Mouse (Mus musculus) urinary bladder, adult 18-20 months (tissue): Measurements from ENCODE around the gene Patj.
A peak's percentile ranks its signal among the peaks of the same experiment; 100 is the strongest.
"Not testable (repeated sequence)": the region's sequence is repeated elsewhere in the genome, so short reads cannot be mapped to it uniquely, and the experiment has no call there.

ENCODE experiments used
- DNase-seq, 2 experiments: peaks; one replicate each; pipeline ENCODE4 v3.0.0; 2022; ENCODE audit warnings: low spot score in 2 of 2, mixed read lengths in 2 of 2

Patj gene

DNA sequence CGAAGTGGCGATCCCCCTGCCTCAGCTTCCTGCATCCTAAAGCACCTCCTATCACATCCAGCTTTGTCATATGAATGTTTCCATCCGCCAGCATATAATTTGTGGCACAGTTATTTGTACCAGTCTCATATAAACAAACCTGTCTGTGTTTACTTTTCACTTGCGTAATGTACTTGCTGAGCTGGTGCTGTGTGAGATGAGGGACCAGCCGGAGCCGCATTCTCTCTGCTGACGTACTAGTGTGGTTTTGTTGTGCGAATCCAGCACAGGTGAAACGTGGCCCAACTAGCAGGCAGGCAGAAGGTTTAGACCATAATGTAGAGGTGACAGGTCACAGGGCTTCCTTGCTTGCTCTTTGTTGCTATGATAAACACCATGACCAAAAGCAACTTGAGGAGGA is 171.9 kb downstream of the Patj start:
- peak in 1 of 2 experiments; percentile 22 for DNase-seq

DNA sequence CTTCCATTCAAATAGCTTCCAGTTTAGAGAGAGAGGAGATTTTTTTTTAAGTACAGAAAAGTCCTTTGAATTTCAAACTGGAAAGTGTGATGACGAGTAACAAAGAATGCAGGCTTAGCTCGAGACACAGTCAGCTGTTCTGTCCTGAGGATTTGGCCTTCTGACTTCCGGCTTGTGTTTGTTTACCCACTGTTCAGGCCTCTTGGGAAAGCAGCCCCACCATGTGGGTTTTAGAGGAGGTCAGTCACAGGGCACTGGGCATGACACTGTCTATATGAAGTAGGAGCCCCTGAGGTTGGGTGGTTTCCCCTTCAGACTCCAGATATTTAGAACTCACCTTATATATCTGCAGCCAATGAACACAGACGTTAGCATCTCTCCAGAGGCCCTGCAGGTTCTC is 174.3 kb downstream of the Patj start:
- no peak for DNase-seq

DNA sequence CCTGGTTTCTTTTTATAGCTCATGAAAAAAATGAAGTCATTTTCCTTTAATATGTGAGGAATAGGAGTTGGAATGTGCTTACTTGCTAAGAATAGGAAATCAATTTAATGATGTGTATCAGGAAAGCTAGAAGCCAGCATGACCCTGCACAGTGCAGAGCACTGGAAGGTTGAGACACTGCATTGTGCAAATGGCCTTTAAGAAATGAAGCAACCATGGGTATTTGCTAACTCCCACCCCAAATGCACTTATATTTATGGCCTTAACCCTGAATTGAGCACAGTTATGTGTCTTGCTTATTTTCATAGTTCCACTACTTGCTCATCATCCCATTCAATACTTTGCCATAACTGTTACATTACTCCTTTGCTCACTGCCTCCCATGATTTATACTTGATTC is 181.7 kb downstream of the Patj start:
- no peak for DNase-seq

DNA sequence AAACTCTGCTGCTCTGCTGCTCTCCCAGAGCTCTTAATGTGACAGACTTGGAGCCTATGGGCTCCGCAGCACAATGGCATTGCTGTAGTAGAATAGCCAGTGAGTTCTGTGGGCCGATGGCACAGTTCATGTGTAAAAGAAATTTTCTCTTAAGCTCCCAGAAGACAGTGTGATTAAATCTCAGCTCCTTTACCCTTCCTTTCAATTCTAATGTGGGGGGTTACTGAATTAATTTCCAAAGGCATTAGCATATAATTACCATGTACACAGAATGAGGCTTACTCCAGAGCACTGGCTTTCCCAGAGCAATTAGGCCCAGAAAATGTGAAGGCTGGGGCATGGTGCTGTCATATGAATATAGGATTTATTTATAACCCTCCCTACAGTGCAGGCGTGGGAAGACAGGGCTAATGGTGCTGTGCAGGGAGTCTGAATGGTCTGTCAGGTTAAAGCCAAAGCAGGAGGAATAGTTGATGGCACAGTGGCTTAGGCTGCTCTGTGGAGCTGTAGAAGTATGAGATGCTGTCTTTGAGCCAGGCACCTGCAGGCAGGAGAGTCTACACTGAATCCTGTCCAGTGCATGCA is 182.5 kb downstream of the Patj start:
- DNase-seq: no peak

DNA sequence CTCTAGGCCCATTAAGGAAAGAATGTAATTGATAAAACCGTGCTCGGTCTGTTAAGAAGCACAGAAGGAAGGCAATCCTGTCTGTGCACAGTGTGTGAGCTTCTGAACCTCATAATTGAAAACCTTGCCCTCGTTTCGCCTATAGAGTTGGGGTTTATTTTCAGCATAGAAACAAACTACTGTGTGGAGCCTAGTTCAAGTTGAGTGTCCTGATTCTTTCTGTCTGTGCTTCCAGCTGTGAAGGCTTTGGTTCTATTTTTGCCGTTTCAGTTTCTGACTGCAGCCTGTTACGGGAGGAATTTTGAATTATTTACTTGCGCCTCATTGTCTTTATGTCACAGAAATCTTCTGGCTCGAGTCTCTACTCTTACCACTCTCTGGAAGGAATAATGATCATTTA is 185.9 kb downstream of the Patj start:
- DNase-seq: no peak

DNA sequence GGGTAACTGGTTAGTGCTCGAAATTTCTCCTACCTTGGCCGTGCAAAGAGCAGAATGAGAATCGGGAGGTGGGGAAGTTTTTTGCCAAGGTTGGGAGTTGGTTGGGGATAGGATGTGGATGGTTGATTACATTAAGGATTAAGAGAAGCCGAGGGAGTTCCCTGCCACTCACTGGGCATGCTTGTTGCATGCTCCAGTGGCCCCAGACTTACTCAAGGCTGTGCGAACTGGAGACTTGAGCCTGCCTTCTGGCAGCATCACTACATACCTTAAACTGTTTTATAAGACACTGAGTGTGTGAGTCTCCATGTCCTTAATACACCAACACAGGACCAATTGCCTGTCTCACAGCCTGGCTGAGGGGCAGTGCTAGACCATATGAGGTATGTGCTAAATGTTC is 188.4 kb downstream of the Patj start:
- no peak for DNase-seq

DNA sequence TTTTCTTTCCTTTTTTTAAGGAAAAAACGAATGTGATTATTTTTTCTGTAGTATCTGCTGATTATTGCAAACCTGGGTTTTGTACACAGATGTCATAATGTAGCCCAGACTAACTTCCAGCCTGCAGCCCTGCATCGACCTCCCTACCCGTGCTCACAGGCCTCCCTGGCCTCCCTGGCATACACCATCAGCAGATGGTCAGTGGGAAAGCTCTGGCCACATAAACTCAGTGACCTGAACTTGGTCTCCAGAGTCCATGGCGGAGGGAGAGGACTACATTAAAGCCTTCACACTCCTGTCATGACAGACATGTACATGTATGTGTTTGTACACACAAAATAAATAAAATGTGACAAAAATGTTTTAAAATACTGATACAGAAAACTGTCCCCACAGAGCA is 190.7 kb downstream of the Patj start:
- DNase-seq: no peak

DNA sequence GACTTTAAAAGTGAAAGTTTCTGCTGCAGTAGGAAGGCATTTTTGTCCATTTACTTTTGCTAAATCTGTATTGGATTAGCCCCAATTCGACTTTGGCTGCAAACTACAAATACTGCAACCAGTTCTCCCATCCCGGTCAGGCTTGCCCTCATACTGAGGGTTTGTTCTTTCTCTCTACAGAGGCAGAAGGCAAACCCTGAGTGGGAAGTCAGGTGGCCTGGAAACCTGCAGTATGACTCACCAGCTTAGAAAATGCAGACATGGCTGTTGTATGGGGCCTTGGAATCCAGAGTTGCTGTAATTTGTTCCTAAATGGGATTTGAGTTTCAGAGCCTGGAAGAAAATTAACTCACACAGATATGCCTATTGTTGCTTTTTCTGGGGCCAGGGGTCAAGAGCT is 192.1 kb downstream of the Patj start:
- DNase-seq: no peak

DNA sequence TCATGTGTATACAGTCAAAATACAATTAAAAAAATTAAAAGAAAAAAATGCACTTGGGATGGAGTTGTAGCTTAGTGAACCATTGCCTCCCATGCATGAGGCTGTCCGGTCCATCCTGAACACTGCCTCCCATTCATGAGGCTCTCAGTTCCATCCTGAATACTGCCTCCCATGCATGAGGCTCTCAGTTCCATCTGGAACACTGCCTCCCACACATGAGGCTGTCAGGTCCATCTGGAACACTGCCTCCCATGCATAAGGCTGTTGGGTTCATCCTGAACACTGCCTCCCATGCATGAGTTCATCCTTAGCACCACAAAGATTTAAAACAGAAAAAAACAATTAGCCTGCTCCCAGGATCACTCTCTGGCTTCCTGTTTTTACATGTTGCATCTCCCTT is 198.4 kb downstream of the Patj start:
- no peak for DNase-seq

DNA sequence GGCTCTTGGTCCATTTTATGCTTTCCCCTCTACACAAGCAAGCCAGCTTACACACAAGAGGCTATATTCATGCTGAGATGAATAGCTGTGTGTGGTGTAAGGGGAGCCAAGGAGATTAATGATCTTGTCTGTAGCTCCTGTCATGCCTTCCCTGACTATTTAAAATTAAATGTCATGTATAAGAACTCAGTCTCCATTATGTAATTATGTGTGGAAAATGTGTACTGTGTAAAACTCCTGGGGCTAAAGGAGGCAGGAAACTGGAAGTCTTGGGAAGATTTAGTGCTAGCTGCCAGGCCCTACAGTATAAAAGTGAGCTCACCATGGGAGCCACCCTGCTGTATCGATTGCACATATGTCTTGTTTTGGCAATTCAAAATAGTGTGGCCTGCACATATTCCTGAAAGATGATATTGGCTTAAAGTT is 203.0 kb downstream of the Patj start:
- no peak for DNase-seq

DNA sequence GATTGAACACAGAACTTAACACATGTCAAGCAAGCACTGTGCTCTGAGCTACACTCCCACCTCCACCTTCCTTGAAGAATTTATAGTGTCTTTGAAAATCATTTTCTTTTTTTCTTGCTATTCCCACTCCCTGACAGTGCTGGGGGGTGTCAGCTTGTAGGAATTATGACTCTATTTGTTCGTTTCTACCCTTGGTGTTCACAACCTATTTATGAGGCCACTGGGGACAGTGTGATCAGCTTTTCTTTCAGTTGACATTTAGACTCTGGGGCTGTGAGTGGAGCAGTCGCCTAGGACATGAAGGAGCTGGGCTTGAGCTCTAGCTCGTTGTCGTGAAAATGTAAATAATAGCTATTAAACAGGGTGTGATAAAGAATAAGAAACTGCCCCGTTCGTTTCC is 203.8 kb downstream of the Patj start:
- DNase-seq: no peak

DNA sequence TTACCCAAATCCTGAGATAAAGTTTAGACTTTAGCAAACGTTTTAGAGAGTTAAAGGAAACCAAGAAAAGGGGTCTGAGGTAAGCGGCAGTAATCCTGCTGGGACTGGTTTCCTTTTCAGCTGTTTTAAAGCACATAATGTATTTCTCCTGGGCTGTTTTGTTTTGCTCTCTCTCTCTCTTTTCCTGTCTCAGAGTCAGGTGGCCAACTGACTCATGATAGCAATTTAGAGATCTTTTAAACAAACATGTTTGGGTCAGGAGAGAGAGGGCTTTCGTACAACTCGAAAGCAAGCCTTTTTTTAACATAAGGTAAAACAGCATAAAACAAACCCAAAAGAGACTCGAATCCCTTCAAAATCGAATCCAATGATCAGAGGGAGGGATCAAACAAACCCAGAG is 207.5 kb downstream of the Patj start:
- no peak for DNase-seq

DNA sequence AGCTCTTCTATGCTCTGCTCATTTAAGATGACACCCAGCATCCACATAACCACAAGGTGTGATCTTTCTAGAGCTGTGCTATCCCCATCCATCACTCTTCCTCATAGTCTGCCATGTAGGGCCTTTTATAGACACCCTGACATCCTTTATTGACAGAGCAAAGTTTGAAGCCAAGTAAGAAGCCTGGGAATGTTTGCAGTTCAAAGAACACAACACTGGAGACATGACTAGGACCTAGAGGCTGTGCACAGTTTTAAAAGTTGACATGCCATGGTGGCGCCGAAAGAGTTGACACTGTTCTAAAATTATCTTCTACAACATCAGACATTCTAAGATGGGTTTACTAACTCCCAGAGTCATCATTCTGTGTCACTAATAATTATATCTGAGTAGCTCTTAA is 214.9 kb downstream of the Patj start:
- DNase-seq: no peak

DNA sequence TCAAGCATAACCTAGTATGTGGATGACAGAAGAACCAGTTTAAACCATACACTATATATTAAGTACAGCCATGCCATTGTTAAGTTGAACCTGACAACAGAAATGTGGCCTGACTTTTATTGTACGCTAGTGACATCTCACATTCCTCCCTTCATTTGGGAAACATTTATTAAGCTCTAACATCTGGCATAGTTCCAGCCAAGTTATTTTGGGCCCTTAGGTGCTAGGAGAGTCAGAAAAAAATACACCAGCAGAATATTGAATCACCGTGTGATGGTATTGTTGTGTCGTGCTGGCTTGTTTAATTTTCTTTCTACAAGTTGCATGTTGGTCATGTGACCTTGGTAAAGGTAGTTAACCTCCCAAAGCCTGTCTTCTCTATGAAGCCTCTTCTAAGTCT is 218.8 kb downstream of the Patj start:
- DNase-seq: no peak

DNA sequence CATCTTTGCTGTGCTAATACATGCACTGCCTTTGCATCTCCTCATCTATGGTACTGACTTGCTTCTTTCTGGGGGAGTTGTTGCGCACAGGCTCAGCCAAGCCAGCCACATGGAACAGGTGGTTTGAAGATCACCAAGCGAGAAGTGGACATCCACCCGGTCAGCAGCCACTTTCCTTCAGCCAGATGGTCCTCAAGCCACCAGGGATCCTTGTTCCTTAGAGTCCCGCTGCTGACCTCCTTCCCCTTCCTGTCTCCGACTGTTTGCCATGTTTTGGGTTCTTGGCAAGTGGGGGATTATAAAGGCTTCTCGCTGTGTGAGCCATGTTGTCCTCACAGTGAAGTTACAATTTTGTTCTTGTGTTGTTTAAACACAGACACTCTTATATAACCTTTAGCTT is 223.6 kb downstream of the Patj start:
- DNase-seq: no peak

DNA sequence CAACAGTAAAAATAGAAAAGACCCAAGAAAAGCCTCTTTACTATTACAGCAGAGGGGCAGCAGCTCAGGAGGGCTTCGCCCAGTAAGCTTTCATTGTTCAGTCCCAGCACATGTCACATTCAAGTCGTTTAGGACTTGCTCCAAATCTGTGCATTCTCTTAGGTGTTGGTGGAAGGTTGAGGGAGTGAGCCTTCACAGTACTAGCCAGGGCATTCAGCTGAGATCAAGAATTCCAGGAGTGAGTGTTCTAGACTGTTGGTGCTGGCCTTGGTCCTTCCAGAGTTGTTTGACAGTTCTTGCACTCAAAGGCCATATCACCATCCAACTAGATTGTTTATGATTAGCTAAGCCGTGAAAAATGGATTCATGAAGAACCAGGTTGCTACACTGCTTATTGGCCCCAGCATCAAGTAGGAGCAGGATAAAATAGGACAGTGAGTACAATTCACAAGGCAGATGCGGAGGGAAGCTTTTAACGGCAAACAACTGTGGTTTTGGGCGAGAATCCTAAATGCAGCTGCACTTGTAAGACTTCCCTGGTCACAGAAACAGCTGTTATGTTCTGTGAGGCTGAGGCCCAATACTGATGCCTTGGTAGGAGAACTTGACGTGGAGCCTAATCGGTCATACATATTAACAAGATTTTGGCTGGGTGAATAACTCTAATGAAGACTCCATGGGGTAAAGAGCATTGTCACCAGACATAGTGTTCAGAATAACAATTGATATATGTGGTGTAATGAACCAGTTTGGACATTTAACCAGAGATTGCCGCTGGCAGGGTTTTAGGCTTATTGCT is 225.6 kb downstream of the Patj start:
- DNase-seq: no peak

DNA sequence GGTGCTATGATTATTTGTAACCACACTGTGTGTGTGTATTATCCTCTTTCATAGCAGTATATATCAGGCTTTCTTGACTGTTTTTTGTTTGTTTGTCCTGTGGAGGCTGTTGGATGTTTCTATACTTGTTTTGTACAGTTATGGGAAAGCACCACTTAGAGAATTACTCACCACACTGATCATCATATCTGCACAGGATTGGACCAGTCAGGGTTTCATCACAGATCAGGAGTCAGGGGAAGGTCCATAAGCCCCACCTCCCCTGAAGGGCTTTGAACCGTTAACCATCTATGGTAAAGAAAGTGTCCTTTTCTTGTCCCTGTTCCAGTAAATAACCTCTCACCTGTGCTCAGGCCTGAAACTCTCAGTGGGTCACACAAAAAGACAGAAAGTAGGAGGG is 226.6 kb downstream of the Patj start:
- DNase-seq: no peak

DNA sequence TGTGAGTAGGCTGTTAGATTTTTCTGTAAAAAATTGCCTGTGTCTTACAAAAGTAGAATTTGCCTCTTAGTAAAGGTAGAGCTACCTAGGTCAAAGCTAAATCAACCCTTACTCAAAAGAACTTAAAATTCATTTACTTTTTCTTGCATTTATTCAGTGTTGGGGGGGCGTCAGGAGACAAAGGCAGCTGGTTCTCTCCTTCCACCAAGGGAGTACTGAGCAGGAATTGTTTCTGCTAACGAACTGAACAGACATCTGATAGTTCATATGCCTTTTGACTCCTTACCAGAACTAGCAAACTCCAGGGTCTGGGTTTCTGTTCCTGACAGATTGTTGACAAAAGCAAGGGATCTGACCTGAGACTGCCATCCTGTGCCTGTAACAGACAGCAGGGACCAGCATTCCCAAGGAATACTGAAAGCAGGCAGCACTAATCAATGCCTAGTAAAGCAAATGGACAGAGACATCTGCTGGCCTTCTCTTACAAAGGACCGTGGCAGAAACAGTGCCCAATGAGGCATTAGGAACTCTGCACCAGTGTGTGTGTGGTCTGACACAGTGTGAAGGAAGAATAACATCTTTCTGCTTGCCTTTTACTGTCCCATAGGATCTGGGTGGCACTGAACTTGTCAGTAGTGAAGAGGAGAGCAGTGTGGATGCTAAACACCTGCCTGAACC is 227.6 kb downstream of the Patj start:
- no peak for DNase-seq

DNA sequence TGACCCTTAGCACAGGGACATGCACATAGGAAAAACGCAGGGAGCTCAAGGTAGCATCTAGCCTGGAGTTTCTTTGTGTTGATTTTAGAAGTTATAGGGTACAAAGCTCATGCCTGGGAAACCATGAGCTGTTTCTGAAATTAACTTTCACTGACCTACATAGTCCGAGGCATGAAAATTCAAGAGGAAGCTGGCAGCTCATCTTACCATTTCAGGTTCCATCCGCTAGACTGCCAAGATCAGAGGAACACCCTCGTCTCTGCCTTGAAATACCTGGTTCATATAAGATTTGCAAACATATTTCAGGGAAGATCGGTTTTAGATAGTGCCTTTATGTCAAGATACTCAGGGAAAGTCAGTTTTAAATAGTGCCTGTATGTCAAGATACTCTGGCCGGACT is 232.7 kb downstream of the Patj start:
- DNase-seq: no peak

DNA sequence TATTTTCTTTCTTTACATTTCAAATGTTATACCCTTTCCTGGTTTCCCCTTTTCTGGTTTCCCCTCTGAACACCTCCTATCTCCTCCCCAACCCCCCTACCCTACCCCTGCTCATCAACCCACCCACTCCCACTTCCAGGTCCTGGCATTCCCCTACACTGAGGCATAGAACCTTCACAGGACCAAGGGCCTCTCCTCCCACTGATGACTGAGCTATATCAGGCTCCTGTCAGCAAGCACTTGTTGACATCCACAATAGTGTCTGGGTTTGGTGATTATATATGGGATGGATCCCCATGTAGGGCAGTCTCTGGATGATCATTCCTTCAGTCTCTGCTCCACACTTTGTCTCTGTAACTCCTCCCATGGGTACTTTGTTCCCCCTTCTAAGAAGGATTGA is 233.6 kb downstream of the Patj start:
- not testable (repeated sequence) for DNase-seq

DNA sequence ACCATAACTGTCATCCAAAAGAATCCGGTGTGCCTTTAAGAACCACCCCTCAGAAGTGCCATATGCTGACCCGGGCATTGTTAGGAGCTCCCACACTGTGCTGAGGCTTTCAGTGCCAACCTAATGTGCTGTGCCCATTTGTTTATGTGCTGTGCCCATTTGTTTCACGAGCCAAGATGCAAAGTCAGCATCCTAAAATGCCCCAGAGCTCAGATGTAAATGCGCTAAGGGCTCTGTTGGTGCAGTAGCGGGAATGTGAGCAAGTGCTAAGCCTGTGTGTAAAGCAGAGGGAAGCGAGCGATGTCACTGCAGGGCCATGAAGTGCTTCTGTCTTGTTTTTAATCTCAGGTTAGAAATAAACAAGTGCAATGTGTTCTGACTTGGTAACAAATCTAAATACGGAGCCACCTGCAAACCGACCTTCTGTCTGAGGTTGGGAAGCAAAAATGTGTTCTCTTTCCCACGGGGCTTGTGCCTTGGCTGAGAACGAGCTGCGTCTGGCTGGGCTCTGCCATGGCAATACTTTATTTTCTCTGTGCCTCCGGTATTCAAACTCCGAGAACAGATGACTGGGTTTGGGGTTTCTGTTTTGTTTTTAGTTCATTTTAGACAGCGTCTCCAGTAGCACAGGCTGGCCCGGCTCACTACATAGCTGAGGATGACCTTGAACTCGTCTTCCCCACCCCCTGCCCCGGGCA is 239.7 kb downstream of the Patj start:
- no peak for DNase-seq

DNA sequence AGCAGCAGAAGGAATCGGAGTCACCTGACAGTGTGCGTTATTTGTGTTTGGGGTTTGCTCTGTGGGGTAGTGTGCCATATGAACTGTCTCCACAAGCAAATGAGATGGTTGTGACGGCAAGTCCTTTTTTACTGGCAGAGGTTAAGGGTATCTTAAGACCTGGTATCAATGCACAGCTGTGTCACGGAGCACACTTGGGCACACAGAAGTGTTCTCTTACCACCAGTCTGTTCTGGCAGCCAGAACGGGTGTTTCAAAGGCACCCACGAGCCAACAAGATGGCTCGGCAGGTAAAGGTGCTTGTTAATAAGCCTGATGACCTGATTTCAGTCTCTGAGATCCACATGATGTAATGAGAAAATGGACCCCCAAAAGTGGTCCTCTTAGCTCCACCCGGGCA is 243.1 kb downstream of the Patj start:
- no peak for DNase-seq

DNA sequence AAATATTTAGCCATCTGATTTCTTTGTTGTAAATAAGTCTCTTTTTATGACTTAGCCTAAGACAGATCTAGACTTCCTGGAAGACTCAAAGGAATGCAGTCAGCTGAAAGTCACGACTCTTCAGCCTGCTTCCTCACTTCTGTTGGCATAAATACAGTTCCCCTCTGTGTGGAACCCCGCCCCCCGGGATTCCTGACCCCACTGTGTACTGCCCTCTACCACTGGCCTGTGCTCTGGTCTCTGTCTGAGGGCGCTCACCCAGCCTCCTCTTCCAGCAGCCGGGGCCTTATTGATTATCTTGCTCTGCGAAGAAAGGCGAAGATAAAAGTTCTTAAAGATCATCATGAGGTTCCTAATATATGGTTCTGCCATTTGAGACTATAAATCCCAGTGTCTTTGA is 258.1 kb downstream of the Patj start:
- DNase-seq: no peak
